Mouse (Mus musculus) neutrophil, adult 83 days (primary cell): Measurements from ENCODE around the gene Olfr1445. TPM values are rescaled to one million over a fixed set of nuclear protein-coding genes. Genes with fewer than 3 reads are reported as not detected.

Experiments used
- total RNA-seq, 2 experiments: library from RNA; stranded (reverse); gene quantifications; one replicate each; pipeline ENCODE4 v1.2.4; 2023

Olfr1445 gene
- not detected for total RNA-seq

GRCm38 (mm10) chr19:12883555-12883954 lies at the start of gene Olfr1445:
Gene Olfr1445 (plus strand): TSS chr19:12883855.

GRCm38 (mm10) chr19:12846382-12846781 lies 37.3 kb upstream of the Olfr1445 start, which contains the start of gene Gm5244:
Gene Gm5244 (plus strand): TSS chr19:12846682.

DNA sequence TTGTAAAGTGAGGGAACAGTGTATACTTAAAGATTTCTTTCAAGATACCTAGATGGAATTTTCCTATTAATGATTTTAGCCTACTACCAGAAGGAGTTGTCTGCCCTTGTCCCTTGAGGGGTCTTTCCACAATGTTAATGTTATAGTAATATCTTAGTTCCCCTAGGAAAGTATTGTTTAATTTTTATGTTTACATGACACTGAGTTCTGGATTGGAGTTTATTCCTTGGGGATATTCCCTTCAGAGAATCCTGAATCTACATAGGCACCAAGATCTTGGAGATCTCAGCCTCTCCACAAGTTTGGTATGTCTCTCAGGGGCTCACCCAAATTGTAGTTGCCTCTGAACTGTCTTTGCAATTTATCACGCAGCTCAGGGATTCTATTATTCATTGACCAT lies 26.7 kb upstream of the Olfr1445 start, which contains the start of gene Olfr1444:
Gene Olfr1444 (plus strand): TSS at position 301 of the 400 bp plus-strand sequence.

DNA sequence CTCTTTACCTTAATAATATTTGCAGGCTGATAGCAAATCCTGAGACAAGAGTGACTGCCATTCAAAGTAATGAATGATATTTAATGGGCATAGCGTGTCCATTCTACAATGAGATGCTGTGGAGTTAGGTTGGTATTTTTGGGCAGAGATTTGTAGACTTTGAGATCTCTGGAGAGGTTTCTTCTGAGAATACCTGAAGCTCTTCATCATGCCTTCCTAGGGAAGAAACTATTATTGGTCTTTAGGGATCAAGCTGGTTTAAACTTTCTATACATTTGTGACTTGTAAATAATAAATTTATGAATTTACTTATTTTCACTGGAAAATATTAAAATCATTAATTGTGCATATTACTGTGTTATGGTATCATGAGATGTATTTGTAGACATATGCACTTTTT lies 9.8 kb downstream of the Olfr1445 start, which contains the start of gene Olfr1446:
Gene Olfr1446 (minus strand): TSS at position 101 of the 400 bp plus-strand sequence.

DNA sequence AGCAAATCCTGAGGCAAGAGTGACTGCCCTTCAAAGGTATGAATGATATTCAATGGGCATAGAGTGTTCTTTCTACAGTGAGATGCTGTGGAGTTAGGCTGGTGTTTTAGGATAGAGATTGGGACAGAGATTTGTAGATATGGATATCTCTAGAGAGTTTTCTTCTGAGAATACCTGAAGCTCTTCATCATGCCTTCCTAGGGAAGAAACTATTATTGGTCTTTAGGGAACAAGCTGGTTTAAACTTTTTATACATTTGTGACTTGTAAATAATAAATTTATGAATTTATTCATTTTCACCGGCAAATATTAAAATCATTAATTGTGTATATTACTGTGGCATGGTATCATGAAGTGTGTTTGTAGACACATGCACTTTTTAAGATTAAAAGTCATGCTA lies 20.0 kb downstream of the Olfr1445 start, which contains the start of gene Olfr1447:
Gene Olfr1447 (minus strand): TSS at position 101 of the 400 bp plus-strand sequence.

DNA sequence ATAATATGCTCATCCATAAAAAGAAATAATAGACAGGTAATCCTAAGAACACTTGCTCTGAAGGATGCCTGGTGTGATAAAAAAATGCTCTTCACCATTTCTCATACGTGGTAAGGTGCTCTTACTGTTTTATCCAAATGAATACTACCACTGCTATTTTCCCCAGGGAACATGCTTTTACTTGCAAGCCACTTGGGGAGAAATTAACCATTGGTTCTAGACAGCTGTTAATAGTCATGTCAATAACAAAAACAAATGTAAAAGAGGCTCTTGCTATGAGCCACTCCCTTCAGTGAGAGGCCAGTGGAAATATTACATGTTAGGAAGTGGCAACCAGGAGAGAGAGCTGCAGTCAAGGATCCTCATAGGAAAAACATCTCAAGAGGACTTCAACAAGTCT lies 40.7 kb downstream of the Olfr1445 start, which contains the start of gene Olfr1448:
Gene Olfr1448 (minus strand): TSS at position 101 of the 400 bp plus-strand sequence.

GRCm38 (mm10) chr19:12930540-12930939 lies 46.9 kb downstream of the Olfr1445 start, which contains the start of gene Olfr1449:
Gene Olfr1449 (plus strand): TSS chr19:12930840.

Other genes starting within 250 kb of the Olfr1445 start
- not detected for gene Olfr1442, start 213.4 kb upstream of the Olfr1445 start, total RNA-seq
- not detected for gene Olfr1443, start 205.7 kb upstream of the Olfr1445 start, total RNA-seq
- gene Keg1, start 188.1 kb upstream of the Olfr1445 start, total RNA-seq = not detected
- 1 to 10 TPM; 1.3 to 1.9 TPM for gene Cntf, start 118.2 kb upstream of the Olfr1445 start, total RNA-seq
- gene Zfp91, start 87.7 kb upstream of the Olfr1445 start, total RNA-seq = 10 to 100 TPM; 44.8 to 46.9 TPM
- gene Lpxn, start 87.7 kb upstream of the Olfr1445 start, total RNA-seq = 1 to 10 TPM; 7.3 to 8.4 TPM
- gene Gm5244, start 37.2 kb upstream of the Olfr1445 start, total RNA-seq = not detected
- not detected for gene Olfr1444, start 26.6 kb upstream of the Olfr1445 start, total RNA-seq
- gene Olfr1446, start 9.7 kb downstream of the Olfr1445 start, total RNA-seq = not detected
- gene Olfr1447, start 19.9 kb downstream of the Olfr1445 start, total RNA-seq = not detected
- not detected for gene Olfr1448, start 40.6 kb downstream of the Olfr1445 start, total RNA-seq
- gene Olfr1449, start 47.0 kb downstream of the Olfr1445 start, total RNA-seq = not detected
- gene Olfr1450, start 66.4 kb downstream of the Olfr1445 start, total RNA-seq = not detected
- gene Olfr1451, start 111.2 kb downstream of the Olfr1445 start, total RNA-seq = not detected
- not detected for gene Olfr1453, start 144.5 kb downstream of the Olfr1445 start, total RNA-seq
- gene Olfr1454, start 176.8 kb downstream of the Olfr1445 start, total RNA-seq = not detected
- not detected for gene Olfr1457, start 214.0 kb downstream of the Olfr1445 start, total RNA-seq
- not detected for gene Olfr1458, start 222.9 kb downstream of the Olfr1445 start, total RNA-seq